In the genomic region with DNA sequence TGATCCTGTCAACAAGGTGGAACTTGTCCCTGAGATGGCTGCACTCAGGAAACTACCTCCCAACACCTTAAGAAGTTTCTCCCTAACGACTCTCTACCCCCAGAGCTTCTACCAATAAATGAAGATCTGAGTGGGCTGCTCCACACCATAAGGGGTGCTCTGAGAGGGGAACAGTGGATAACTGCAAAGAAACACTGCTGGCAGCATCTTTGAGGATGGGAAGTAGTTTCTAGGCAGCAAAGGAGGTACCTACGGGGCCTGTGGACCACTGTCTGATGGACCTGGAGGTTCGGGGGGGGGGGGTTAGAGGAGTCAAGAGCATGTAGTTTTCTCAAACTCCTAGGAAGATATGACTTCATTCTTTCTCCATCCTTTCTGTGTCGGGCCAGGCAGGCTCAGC, we compare ENCODE assay signal across 24 mouse cellular contexts. TPM values are rescaled to one million over a fixed set of nuclear protein-coding genes. Genes with fewer than 3 reads are reported as not detected.
DNase-seq lines count a peak whose midpoint lies in the region; ATAC-seq and TF ChIP-seq lines count a peak whose summit lies in the region.
"Had no signal": no experiment of that assay in that cellular context is flagged by ENCODE, and none has a peak within 500 bp of the region (broad histone marks: within the 10 kb centered on the region; RNA-seq: fewer than 3 reads in every experiment).

No protein-coding gene starts in this region.

- no peak overlapping the region for H3K4me2 ChIP-seq in hindbrain, embryonic 16.5 days (ENCODE audit: low read length)
- H3K4me2 ChIP-seq in forebrain, postnatal 0 days (ENCODE audit: low read depth): no peak overlapping the region
- H3K4me2 ChIP-seq in midbrain, embryonic 12.5 days (replicated peaks): no peak overlapping the region
- no peak overlapping the region for H3K4me2 ChIP-seq in neural tube, embryonic 15.5 days
- H3K4me2 ChIP-seq: embryonic facial prominence, embryonic 15.5 days; liver, embryonic 13.5 days had no signal

- no peak for DNase-seq in hindbrain, embryonic 10.5 days (ENCODE audit: low spot score)
- no peak for DNase-seq in forebrain, postnatal 0 days
- no peak for DNase-seq in T-cell, adult 2 months (ENCODE audit: low spot score)
- no peak for DNase-seq in kidney, postnatal 10 days
- DNase-seq in thymus, postnatal 36 days: no peak
- DNase-seq: kidney, adult 18-20 months; liver, embryonic 13.5 days; right cerebral cortex, adult 18-20 months; thymus, postnatal 25 days had no signal

- peaks cover 37% of the 10 kb centered on the region for H3K4me1 ChIP-seq in hindbrain, embryonic 10.5 days (replicated peaks)
- peaks cover 22% of the 10 kb centered on the region for H3K4me1 ChIP-seq in hindbrain, embryonic 16.5 days (ENCODE audit: control insufficient read depth, insufficient read depth, low read depth, low read length)
- peaks cover 22% of the 10 kb centered on the region for H3K4me1 ChIP-seq in forebrain, postnatal 0 days (ENCODE audit: insufficient read depth)
- H3K4me1 ChIP-seq in midbrain, embryonic 12.5 days: peaks cover 38% of the 10 kb centered on the region
- peaks cover 27% of the 10 kb centered on the region for H3K4me1 ChIP-seq in neural tube, embryonic 15.5 days
- H3K4me1 ChIP-seq: liver, embryonic 13.5 days had no signal

- H3K36me3 ChIP-seq in hindbrain, embryonic 10.5 days: no peaks in the 10 kb centered on the region
- H3K36me3 ChIP-seq in hindbrain, embryonic 16.5 days (ENCODE audit: control insufficient read depth, insufficient read depth, low read length): no peaks in the 10 kb centered on the region
- no peaks in the 10 kb centered on the region for H3K36me3 ChIP-seq in forebrain, postnatal 0 days (ENCODE audit: insufficient read depth)
- no peaks in the 10 kb centered on the region for H3K36me3 ChIP-seq in midbrain, embryonic 12.5 days
- no peaks in the 10 kb centered on the region for H3K36me3 ChIP-seq in neural tube, embryonic 15.5 days
- H3K36me3 ChIP-seq: embryonic facial prominence, embryonic 15.5 days; heart, embryonic 13.5 days; liver, embryonic 13.5 days had no signal

- H3K27me3 ChIP-seq in hindbrain, embryonic 10.5 days (ENCODE audit: insufficient read depth, poor library complexity, severe bottlenecking): 0 out of 2 replicates have a peak, but pooled peaks cover 9% of the 10 kb centered on the region
- no peaks in the 10 kb centered on the region for H3K27me3 ChIP-seq in hindbrain, embryonic 16.5 days (replicated peaks; ENCODE audit: control insufficient read depth, insufficient read depth, low read length)
- H3K27me3 ChIP-seq in forebrain, postnatal 0 days (ENCODE audit: insufficient read depth, low read length): no peaks in the 10 kb centered on the region
- H3K27me3 ChIP-seq in midbrain, embryonic 12.5 days: no peaks in the 10 kb centered on the region
- H3K27me3 ChIP-seq in neural tube, embryonic 15.5 days (replicated peaks): no peaks in the 10 kb centered on the region
- H3K27me3 ChIP-seq: embryonic facial prominence, embryonic 15.5 days; heart, embryonic 13.5 days; liver, embryonic 13.5 days had no signal

- H3K9ac ChIP-seq in hindbrain, embryonic 16.5 days (ENCODE audit: low read depth, low read length): no peak overlapping the region
- no peak overlapping the region for H3K9ac ChIP-seq in forebrain, postnatal 0 days
- H3K9ac ChIP-seq in midbrain, embryonic 12.5 days (replicated peaks): no peak overlapping the region
- H3K9ac ChIP-seq in neural tube, embryonic 15.5 days (replicated peaks): no peak overlapping the region
- H3K9ac ChIP-seq: embryonic facial prominence, embryonic 15.5 days; heart, embryonic 13.5 days; liver, embryonic 13.5 days had no signal

- H3K27ac ChIP-seq in hindbrain, embryonic 10.5 days: peak overlapping the region; percentile 86
- H3K27ac ChIP-seq in hindbrain, embryonic 16.5 days (ENCODE audit: low read depth, low read length): no peak overlapping the region
- H3K27ac ChIP-seq in forebrain, postnatal 0 days (ENCODE audit: low read depth, low read length): peak overlapping the region; percentile 90; the same call in 1 of the 2 replicates
- H3K27ac ChIP-seq in midbrain, embryonic 12.5 days (replicated peaks): peak overlapping the region; percentile 90
- H3K27ac ChIP-seq in neural tube, embryonic 15.5 days (replicated peaks): peak overlapping the region; percentile 84
- H3K27ac ChIP-seq: embryonic facial prominence, embryonic 15.5 days; heart, embryonic 13.5 days; liver, embryonic 13.5 days had no signal

- 73% methylated on average over 4 of the region's 4 CpGs for WGBS in hindbrain, embryonic 10.5 days
- 75% methylated on average over 4 of the region's 4 CpGs for WGBS in hindbrain, embryonic 16.5 days
- 55% methylated on average over 4 of the region's 4 CpGs for WGBS in forebrain, postnatal 0 days
- WGBS in midbrain, embryonic 12.5 days: 69% methylated on average over 4 of the region's 4 CpGs
- WGBS in neural tube, embryonic 15.5 days: 80% methylated on average over 4 of the region's 4 CpGs

- no peak for TF ChIP-seq CTCF in forebrain, postnatal 0 days (IDR thresholded peaks at IDR 0.05; ENCODE audit: low read depth)

- no peak for ATAC-seq in hindbrain, embryonic 16.5 days
- ATAC-seq in forebrain, postnatal 0 days: no peak
- ATAC-seq in midbrain, embryonic 12.5 days (ENCODE audit: low FRiP score, low read depth): no peak
- no peak for ATAC-seq in neural tube, embryonic 15.5 days (ENCODE audit: low FRiP score)
- ATAC-seq: lung, postnatal 0 days had no signal

- H3K4me3 ChIP-seq in hindbrain, embryonic 10.5 days: no peak overlapping the region
- H3K4me3 ChIP-seq in hindbrain, embryonic 16.5 days (ENCODE audit: low read length): no peak overlapping the region
- H3K4me3 ChIP-seq in forebrain, postnatal 0 days (ENCODE audit: low read depth, low read length): no peak overlapping the region
- H3K4me3 ChIP-seq in midbrain, embryonic 12.5 days: no peak overlapping the region
- H3K4me3 ChIP-seq in neural tube, embryonic 15.5 days (replicated peaks): no peak overlapping the region
- H3K4me3 ChIP-seq: embryonic facial prominence, embryonic 15.5 days; heart, embryonic 13.5 days; liver, embryonic 13.5 days; megakaryocyte, embryonic 14.5 days had no signal

- no peaks in the 10 kb centered on the region for H3K9me3 ChIP-seq in hindbrain, embryonic 10.5 days
- H3K9me3 ChIP-seq in hindbrain, embryonic 16.5 days (ENCODE audit: control insufficient read depth, low read length): no peaks in the 10 kb centered on the region
- no peaks in the 10 kb centered on the region for H3K9me3 ChIP-seq in forebrain, postnatal 0 days (ENCODE audit: low read length)
- no peaks in the 10 kb centered on the region for H3K9me3 ChIP-seq in midbrain, embryonic 12.5 days
- H3K9me3 ChIP-seq in neural tube, embryonic 15.5 days (replicated peaks): no peaks in the 10 kb centered on the region
- H3K9me3 ChIP-seq: embryonic facial prominence, embryonic 15.5 days; heart, embryonic 13.5 days; liver, embryonic 13.5 days; megakaryocyte, embryonic 14.5 days had no signal

RNA-seq across cellular contexts. Expression of gene F3, which starts 23.9 kb away (rescaled TPM):
- 8.8 and 14.1 TPM in 2 replicates for polyA plus RNA-seq in hindbrain, embryonic 10.5 days (2016; fragmentation: Nextera tagmentation; extraction: Ambion mirVana)
- polyA plus RNA-seq in hindbrain, embryonic 16.5 days (2015; fragmentation: Nextera tagmentation; extraction: Ambion mirVana): 11.4 and 11.6 TPM in 2 replicates
- 9.7 and 11.5 TPM in 2 replicates for total RNA-seq in forebrain, postnatal 0 days (2014; rRNA removed)
- 13.4 and 14.2 TPM in 2 replicates for polyA plus RNA-seq in forebrain, postnatal 0 days (2015; fragmentation: Nextera tagmentation; extraction: Ambion mirVana)
- polyA plus RNA-seq in midbrain, embryonic 12.5 days (2016; fragmentation: Nextera tagmentation; extraction: Ambion mirVana): 5.0 and 6.4 TPM in 2 replicates
- polyA plus RNA-seq in neural tube, embryonic 15.5 days (2015; fragmentation: Nextera tagmentation; extraction: Ambion mirVana): 7.7 and 9.3 TPM in 2 replicates

RNA-seq across cellular contexts. Expression of gene 4930432M17Rik, which starts 28.8 kb away (rescaled TPM):
- not detected in 2 replicates for polyA plus RNA-seq in hindbrain, embryonic 10.5 days (2016; fragmentation: Nextera tagmentation; extraction: Ambion mirVana)
- polyA plus RNA-seq in hindbrain, embryonic 16.5 days (2015; fragmentation: Nextera tagmentation; extraction: Ambion mirVana): not detected in 2 replicates
- total RNA-seq in forebrain, postnatal 0 days (2014; rRNA removed): not detected in 2 replicates
- polyA plus RNA-seq in forebrain, postnatal 0 days (2015; fragmentation: Nextera tagmentation; extraction: Ambion mirVana): not detected in 2 replicates
- not detected in 2 replicates for polyA plus RNA-seq in midbrain, embryonic 12.5 days (2016; fragmentation: Nextera tagmentation; extraction: Ambion mirVana)
- polyA plus RNA-seq in neural tube, embryonic 15.5 days (2015; fragmentation: Nextera tagmentation; extraction: Ambion mirVana): not detected in 2 replicates
- total RNA-seq: gastrocnemius, postnatal 4 days; hematopoietic stem cell, adult 5-6 weeks; neutrophil, adult 5-6 weeks had no signal
- polyA plus RNA-seq: embryonic facial prominence, embryonic 15.5 days; frontal cortex, adult 2 months; heart, embryonic 13.5 days; large intestine, adult 2 months; limb, embryonic 11.5 days; liver, embryonic 13.5 days; lung, postnatal 0 days; spleen, adult 2 months; stomach, embryonic 16.5 days had no signal
